Mouse (Mus musculus): ENCODE results near the gene Atrn.

Atrn gene

DNA sequence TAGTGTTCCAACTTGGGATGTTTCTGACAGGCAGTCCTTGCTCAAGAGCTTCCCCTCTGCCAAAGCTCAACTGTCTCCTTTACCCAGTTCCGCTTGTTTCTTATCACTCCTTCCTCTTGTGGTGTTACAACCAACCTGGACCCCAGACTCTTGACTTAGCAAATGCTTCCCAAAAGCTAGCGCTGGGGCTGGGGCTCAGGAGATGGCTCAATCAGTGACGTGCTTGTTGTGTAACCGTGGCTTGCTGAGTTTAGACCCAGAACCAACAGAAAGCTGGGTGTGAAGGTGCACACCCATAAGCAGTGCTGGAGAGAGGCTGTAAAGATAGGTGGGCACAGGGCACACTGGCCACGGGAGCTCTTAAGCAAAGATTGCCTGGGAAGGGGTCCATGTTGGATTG is 23.7 kb downstream of the Atrn start:
- POLR2A ChIA-PET, result no interaction called here
- CTCF ChIA-PET, result interaction anchor here in 2 of 4 experiments (0.5 to 0.6 kb wide), 3 partner anchors 91 to 416 kb away, joined by 3 to 5 read pairs (median 5); no protein-coding TSS in a partner anchor

DNA sequence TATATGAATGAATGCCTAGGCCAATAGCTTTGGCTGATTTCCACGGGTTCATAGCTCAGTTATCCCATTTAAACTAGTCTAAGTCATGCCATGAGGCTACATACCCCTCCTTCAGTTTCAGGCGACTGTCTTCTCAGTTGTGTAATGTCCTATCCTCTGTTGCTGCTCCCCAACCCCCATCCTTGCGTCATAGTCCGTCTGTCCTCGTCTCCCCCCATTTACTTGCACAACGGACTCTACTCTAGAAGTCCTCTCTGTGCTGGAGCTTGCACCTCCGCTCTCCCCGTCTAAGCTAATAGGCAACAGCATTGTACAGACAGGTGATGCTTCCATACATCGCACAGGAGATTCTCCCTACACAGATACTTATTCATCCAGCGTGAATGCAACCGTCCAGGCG is 26.6 kb downstream of the Atrn start:
- ChIA-PET CTCF (no interaction called here), POLR2A (no interaction called here)

DNA sequence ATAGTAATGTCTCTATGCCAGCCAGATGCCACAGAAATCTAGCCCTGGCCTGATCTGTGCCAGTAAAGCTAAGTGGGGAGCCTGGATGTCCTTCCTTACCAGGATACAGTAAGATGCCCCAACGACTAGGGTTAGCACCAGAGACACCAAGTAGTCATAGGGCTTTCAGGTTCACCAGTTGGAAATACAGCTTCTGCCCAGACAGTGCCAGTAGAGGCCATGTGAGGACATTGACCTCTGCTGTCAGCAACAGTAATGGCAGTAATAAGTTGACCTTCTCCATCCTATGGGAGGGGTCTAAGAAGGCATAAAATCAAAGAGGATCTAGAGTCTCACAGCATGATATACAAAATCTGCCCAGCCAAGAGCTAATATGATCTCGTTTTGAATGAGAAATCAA is 43.5 kb downstream of the Atrn start:
- CTCF ChIA-PET, result interaction anchor here in 3 of 4 experiments (0.5 to 1.4 kb wide), 10 partner anchors 8 to 282 kb away, joined by 3 to 7 read pairs (median 4); partner anchors contain the start of gene Itpa (in 1 of the 3)
- POLR2A ChIA-PET, result interaction anchor here in 2 of 4 experiments (1.2 to 1.3 kb wide), 2 partner anchors 18 to 282 kb away, joined by 4 read pairs; partner anchors contain the start of gene Itpa (in 1 of the 2)

DNA sequence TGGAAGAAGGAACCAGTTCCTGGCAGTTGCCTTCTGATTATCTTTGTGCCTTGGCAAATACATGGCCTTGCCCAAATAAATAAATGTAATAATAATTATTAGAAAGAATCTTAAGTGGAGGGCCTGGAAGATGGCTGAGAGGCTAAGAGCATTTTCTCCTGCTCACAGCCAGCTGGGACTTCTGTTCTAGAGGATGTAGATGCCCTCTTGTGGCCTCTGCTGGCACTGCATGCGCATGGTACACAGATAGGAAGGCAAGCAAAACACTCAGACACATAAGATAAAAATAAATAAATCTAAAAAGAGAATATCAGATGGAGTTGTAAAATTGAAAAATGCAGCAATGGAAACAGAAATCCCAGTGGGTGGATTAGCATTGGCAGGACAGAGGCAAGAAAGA is 44.3 kb downstream of the Atrn start:
- ChIA-PET POLR2A (interaction anchor here in 2 of 4 experiments (1.2 to 1.3 kb wide), 2 partner anchors 18 to 283 kb away, joined by 4 read pairs; partner anchors contain the start of gene Itpa (in 1 of the 2)), CTCF (interaction anchor here (0.5 to 1.4 kb wide), 22 partner anchors 8 to 562 kb away, joined by 3 to 7 read pairs (median 3); partner anchors contain the start of genes Itpa (in 1 of the 4) and Mrps26 (in 1 of the 4))

DNA sequence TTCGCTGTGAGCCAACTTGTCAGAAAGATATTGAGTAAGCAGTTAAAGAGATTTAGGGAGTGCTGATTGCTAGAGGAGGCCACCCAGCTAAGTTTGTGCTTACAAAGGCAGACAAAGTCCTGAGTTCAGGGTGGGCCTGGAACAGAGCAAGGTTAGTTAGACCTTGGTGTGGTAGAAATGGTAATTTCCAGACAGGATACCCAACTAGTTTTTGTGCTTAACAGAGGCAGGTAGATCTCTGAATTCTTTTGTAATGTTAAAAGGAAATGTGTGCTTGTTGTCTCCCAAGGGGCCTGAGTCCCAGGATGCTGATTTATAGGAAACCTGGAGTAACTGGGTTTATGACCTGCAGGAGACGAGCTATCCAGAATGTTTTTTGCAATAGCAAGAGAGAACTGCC is 52.6 kb downstream of the Atrn start:
- ChIA-PET POLR2A (interaction anchor here in 2 of 4 experiments (0.6 to 1.2 kb wide), 3 partner anchors 11 to 224 kb away, joined by 3 read pairs; no protein-coding TSS in a partner anchor), CTCF (interaction anchor here in 3 of 4 experiments (0.6 to 1.2 kb wide), 3 partner anchors 8 to 889 kb away, joined by 3 to 4 read pairs (median 3); no protein-coding TSS in a partner anchor)

DNA sequence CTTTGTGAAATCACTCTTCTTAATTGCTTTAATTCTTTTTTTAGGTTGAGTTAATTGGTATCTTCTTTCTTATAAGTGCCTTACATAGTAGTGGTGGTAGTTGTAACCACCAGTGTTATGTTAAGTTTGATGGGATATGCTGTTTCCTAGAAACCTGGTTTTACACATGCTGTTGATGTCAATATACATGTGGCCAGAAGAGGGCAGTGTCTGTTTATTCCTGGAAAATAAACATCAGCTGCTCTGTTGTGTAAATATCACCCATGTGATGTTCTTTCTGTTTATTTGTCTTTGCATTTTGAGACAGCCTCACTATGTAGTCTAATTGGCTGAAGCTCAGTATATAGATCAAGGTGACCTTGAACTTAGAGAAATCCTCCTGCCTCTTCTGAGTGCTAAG is 55.6 kb downstream of the Atrn start:
- POLR2A ChIA-PET, result no interaction called here
- CTCF ChIA-PET, result interaction anchor here (0.5 to 3.2 kb wide), 9 partner anchors 12 to 568 kb away, joined by 3 to 9 read pairs (median 4); no protein-coding TSS in a partner anchor

DNA sequence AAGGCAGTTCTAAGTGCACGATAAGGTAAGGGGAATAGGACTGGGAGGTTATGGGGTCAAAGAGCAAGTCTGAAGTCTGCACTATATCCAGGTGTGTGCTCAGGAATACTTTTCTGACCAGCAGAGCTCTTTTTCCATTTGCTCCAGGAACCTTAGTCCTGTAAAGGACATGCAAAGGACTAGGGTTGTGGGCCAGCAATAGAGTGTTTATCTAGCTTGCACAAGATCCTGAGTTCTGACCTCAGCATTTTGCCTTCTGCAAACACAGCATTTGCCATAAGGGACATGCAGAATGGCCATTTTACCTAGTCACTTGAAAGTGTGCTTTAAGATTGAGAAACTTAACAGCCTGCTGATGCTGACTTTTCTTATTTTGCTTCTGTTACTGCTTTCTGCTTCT is 58.7 kb downstream of the Atrn start:
- CTCF ChIA-PET, result no interaction called here

DNA sequence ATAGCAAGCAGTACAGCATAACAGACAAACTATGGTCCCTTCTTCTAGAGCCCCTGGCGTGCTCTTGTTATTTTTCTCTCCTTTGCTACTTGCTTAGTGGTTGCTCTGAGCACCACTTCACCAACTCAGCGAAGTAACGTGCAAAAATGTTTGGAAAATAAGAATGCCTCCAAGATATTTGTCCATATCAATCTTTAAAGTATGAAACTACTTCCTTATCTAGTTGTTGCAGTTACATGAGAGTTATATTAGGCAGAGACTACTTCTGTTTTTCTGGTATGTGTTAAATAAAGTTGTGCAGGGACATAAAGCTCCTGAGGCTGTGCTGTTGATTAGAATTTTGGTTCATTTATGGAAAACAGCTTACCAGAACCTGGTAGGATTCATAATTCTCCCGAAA is 64.7 kb downstream of the Atrn start:
- CTCF ChIA-PET, result no interaction called here
- POLR2A ChIA-PET, result interaction anchor here in 1 of 4 experiments (0.5 kb wide), 1 partner anchor 41 kb away, joined by 4 read pairs; no protein-coding TSS in a partner anchor

More for the DNA sequence above, 58.7 kb downstream of the Atrn start:
- POLR2A ChIA-PET, result no interaction called here

DNA sequence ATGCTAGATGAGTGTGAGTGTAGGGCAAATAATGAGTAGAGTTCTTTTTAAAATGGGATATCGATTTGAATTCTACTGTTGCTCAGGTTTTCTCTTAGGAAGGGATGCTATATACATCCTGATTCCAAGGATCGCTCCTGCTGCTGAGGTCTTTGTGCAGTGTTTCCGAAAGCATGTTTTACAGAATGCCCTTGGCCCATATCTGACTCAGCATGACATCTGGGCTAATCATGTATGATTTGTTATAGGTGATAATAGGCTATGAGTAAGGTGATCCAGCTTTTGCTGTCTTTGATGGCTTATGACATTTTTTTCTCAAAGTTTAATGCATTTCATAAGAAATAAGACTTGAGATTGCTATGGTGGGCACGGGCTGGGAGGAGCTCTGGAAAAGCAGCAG is 66.1 kb downstream of the Atrn start:
- ChIA-PET POLR2A (interaction anchor here in 1 of 4 experiments (0.9 kb wide), 1 partner anchor 35 kb away, joined by 3 read pairs; no protein-coding TSS in a partner anchor), CTCF (interaction anchor here in 1 of 4 experiments (0.6 kb wide), 2 partner anchors 10 to 376 kb away, joined by 3 read pairs; no protein-coding TSS in a partner anchor)

DNA sequence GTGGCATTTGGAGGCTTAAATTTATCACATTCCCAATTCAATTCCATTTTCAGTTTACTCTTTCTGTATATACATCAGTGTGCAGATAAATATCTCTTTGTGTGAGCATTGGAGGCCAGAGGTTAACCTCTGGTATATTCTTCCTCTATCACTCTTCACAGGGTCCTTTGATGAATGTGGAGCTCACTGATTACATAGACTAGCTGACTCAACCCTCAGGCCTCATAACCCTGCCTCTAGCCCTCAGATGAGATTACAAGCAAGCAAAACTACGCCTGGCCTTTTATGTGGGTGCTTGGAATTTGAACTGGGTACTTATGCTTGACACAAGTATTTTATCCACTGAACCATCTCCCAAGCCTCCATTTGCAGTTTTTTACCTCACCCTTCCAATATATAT is 68.6 kb downstream of the Atrn start:
- ChIA-PET CTCF (no interaction called here), POLR2A (no interaction called here)

DNA sequence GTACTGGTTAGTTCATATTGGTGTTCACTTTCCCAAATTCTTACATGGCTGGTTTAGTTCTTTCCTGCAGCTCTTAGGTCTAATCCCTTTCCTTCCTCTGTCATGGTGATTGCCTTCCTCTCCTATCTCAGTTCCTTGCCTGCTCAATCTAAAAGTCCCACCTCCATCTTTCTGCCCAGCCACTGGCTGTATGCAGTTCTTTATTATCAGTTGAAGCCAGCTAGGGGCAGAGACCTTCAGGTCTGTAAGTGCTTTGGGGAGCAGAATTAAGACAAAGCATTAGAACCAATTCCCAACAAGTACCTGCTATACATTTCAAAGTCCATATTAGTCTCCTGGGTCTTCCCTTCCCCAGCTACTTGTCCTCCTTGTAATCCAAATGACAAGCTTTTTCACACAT is 71.3 kb downstream of the Atrn start:
- ChIA-PET POLR2A (no interaction called here), CTCF (no interaction called here)

DNA sequence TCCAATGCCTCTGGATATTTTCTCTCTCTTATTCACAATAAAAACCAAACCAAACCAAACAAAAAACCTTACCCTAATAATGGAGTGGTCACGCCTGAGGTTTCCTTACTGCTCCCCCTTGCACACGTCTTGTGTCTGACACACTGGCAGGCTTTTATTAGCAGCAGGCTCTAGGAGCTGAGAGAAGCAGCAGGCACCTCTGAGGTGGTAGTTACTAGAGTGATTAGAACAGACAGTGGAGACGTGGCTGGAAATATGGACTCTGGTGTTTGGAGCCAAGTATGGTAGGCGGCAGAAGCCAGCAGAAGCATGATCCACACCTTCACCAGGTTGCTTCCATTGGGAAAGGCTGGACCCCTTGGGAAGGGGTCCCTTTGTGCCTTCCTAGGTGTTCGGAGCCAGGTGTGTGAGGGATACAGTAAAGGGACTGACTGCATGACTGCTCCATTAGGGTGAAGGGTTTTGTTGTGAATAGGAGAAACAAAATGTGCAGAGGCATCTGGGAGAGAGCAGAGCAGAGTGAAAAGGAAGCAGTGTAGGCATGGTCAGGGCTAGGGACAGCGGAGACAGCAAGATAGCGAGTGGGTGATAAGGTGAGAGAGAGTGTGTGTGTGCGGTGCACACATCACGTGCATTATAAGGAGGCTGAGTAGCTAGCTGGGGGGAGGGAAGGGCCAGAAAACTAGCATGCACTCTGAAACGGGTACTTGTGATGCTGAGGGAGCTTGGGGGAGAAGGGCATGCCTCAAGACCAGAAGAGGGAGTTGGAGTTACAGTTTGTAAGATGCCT is 72.0 kb downstream of the Atrn start:
- CTCF ChIA-PET, result interaction anchor here in 1 of 4 experiments (0.6 kb wide), 1 partner anchor 167 kb away, joined by 3 read pairs; no protein-coding TSS in a partner anchor
- POLR2A ChIA-PET, result no interaction called here

DNA sequence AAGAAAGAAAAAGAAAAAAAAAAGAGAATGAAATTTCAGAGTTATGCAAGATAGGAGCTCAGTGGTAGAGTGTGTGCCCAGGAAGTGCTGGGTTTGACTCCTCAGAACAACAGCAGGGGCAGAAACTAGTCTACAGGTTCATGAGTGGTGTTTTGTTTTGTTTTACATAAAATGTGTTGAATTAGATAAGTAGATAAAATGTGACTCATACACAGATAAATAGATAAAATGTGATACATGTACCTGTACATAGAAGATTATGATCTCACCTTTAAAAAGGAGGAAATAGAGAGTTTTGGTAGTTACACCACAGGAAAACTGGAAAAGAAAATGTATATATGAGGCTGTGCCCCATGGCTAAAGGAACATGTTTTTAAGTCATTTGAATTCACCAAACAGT is 72.8 kb downstream of the Atrn start:
- POLR2A ChIA-PET, result interaction anchor here in 1 of 4 experiments (1.0 kb wide), 1 partner anchor 10 kb away, joined by 3 read pairs; no protein-coding TSS in a partner anchor
- CTCF ChIA-PET, result interaction anchor here in 2 of 4 experiments (0.6 kb wide), 2 partner anchors 29 to 166 kb away, joined by 3 to 6 read pairs; no protein-coding TSS in a partner anchor

DNA sequence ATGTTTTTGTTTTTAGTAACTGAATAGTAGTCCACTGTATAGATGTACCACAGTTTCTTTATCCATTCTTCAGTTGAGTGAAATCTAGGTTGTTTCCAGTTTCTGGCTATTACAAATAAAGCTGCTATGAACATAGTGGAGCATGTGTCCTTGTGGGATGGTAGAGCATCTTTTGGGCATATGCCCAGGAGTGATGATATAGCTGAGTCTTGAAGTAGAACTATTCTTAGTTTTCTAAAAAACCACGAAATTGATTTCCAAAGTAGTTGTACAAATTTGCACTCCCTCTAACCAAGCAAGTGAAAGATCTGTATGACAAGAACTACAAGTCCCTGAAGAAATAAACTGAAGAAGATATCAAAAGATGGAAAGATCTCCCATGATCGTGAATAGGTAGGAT is 86.5 kb downstream of the Atrn start:
- ChIA-PET CTCF (no interaction called here), POLR2A (no interaction called here)

DNA sequence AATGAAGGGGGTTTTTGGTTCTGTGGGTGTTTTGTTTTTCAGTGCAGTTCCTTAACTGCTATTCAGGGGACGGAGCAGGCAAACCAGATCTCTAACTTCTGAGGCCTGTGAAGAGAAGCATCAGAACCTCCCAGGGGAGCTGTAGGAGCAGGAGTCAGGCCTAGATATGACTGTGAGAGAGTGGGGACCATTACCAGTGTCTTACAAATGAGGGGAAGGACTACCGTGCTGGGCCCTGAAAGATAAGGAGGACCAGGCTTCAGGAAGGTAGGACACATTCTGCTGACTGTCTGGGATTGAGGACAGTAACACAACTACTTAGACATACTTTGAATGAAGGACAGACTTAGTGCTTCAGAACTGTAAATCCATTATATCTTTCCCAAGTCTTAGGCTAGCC is 102.8 kb downstream of the Atrn start:
- ChIA-PET POLR2A (no interaction called here), CTCF (interaction anchor here in 1 of 4 experiments (0.6 kb wide), 1 partner anchor 384 kb away, joined by 3 read pairs; no protein-coding TSS in a partner anchor)

DNA sequence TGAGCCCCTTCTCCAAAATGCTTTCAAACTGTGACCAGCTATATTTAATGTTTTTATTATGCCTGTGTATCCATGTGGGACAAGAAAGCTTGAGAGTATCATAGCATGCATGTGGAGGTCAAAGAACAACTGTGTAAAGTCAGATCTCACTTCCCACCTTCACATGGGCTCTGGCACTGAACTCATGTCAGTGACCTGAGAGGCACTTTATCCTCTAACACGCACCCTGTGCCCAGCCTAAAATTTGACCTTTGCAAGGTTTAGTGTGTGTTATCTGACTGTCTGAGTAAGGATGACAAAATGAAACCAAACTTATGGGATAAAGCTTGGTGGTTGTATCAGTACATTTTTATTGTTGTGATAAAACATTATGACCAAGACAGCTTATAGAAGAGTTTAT is 104.3 kb downstream of the Atrn start:
- CTCF ChIA-PET, result no interaction called here
- POLR2A ChIA-PET, result no interaction called here

DNA sequence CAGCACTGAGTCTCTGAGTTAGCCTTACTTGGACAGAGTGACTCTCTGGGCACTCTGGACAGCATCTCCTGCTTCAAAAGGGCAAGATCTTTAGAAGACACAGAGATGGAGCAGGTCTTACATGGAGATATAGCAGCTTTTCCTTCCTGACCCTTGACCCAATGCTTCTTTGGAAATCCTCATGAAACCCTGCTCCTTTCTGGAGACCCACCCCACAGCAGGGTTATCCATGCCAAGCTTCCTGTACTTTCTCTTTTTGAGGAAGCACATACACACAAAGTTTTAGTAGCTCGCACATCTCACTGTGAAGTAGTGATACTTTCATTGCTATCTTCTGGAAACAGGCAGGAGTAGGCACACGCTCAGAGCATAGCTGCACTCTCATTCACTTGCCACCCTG is 118.9 kb downstream of the Atrn start:
- ChIA-PET POLR2A (no interaction called here), CTCF (interaction anchor here in 2 of 4 experiments (0.8 to 1.4 kb wide), 2 partner anchors 505 to 520 kb away, joined by 3 read pairs; no protein-coding TSS in a partner anchor)

DNA sequence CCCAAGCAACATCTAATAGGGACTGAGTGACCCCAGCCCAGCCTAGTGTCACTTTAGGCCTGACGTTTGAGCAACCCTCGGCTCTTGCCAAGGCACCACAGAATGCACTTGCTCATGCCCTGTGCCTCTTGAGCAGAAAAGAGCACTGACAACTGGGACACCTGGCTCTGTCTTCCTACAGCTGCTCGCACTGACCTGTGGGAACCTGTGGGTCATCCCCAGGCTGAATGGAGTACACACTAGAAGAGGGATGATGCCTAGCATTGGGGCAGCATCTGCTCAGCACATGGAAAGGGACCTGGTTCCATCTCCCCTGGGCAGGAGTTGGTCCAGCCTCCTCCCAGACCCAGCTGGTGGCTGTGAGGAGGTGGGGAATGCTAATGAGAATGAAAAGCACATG is 120.6 kb downstream of the Atrn start:
- CTCF ChIA-PET, result no interaction called here
- POLR2A ChIA-PET, result no interaction called here

DNA sequence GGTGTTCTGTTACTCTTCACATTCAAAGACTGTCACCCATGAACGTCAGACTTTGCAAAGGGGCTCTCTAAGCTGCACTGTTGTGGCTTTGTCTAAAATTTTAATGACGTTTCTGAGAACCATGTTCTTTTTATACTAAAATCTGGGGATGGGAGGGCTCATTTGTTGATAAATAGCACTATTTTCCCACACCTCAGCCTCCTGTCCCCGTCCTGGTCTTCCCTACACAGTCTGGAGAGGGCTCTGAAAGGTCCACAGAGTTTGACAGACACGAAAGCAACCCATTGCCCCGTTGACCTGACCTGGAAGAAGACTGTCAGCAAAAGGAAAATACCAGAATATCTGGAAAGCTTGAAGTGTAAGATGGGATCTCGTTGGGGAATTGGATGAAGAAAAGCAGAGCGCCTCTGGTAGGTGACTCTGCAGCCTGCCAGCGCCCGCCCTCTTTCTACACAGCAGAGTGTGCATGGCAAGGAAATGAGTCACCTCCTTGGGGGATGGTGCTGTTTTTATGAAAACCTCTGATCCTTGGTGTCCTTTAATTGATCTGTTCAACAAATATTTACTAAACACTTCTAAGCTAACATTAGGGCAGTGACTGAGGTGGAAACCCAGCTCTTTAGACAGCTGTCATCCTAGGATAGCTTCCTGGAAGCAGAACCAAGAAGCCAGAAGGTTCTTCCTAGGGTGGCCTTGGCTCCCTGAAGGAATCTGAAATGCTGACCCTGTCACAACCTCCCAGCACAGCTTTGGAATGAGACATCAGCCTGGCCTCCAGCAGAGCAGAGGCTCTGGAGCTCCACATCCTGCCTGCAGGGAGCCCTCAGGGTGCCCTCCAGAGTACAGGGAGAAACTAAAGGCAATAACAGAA is 123.0 kb downstream of the Atrn start:
- ChIA-PET CTCF (interaction anchor here in 2 of 4 experiments (0.5 to 0.7 kb wide), 2 partner anchors 320 to 618 kb away, joined by 3 read pairs; no protein-coding TSS in a partner anchor), POLR2A (interaction anchor here in 1 of 4 experiments (1.2 kb wide), 2 partner anchors 10 to 150 kb away, joined by 3 to 5 read pairs; partner anchors contain the start of gene Cenpb)
